Comparison of ENCODE assay signal across 36 mouse cellular contexts in the genomic region with DNA sequence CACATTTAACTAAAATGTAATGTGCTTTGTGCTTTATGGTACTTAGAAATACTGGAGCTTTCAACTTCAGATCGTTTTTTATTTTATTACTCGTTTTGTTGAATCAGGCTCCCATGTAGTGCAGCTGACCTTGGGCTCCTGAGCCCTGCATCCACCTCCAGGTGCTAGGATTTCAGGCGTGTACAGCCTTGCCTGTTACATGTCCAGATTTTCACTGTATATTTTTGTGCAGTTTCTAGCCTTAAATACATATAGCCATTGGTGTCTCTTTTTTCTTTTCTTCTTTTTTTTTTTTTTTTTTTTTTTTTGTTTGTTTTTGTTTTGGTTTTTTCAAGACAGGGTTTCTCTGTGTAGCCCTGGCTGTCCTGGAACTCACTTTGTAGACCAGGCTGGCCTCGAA.
"Had no signal": no experiment of that assay in that cellular context is flagged by ENCODE, and none has a peak within 500 bp of the region (broad histone marks: within the 10 kb centered on the region; RNA-seq: fewer than 3 reads in every experiment).

No protein-coding gene starts in this region.

- H3K27ac ChIP-seq: heart, embryonic 10.5 days; heart, embryonic 13.5 days; heart, embryonic 15.5 days; hindbrain, embryonic 10.5 days; hindbrain, embryonic 12.5 days; hindbrain, embryonic 13.5 days; hindbrain, embryonic 14.5 days; hindbrain, embryonic 15.5 days; hindbrain, postnatal 0 days; intestine, embryonic 15.5 days; kidney, embryonic 15.5 days; kidney, postnatal 0 days; layer of hippocampus, adult 2 months; left cerebral cortex, adult 2 months had no signal

- H3K4me3 ChIP-seq: heart, embryonic 10.5 days; heart, embryonic 12.5 days; heart, embryonic 13.5 days; heart, embryonic 15.5 days; hindbrain, embryonic 10.5 days; hindbrain, embryonic 12.5 days; hindbrain, embryonic 13.5 days; hindbrain, embryonic 15.5 days; intestine, embryonic 15.5 days; kidney, embryonic 15.5 days; layer of hippocampus, adult 2 months; left cerebral cortex, adult 2 months had no signal

- H3K4me2 ChIP-seq: heart, embryonic 11.5 days; heart, embryonic 12.5 days; heart, embryonic 13.5 days; heart, embryonic 15.5 days; hindbrain, embryonic 12.5 days; hindbrain, embryonic 13.5 days; hindbrain, embryonic 14.5 days; hindbrain, embryonic 15.5 days; intestine, embryonic 15.5 days; kidney, embryonic 15.5 days had no signal

- DNase-seq: heart, postnatal 10 days; heart, postnatal 14 days; heart, postnatal 36 days; heart, postnatal 4 days; kidney, adult 11 months; kidney, adult 18-20 months; kidney, adult 2 months; kidney, adult 8-10 months; kidney, adult 9 months; kidney, postnatal 10 days; kidney, postnatal 14 days; kidney, postnatal 25 days; kidney, postnatal 36 days; kidney, postnatal 4 days; layer of hippocampus, adult 9-11 months; layer of hippocampus, postnatal 36 days had no signal

- H3K9ac ChIP-seq: heart, embryonic 12.5 days; heart, embryonic 13.5 days; heart, embryonic 15.5 days; hindbrain, embryonic 12.5 days; hindbrain, embryonic 13.5 days; hindbrain, embryonic 14.5 days; hindbrain, embryonic 15.5 days; intestine, embryonic 15.5 days; kidney, embryonic 15.5 days had no signal

- H3K27me3 ChIP-seq: heart, embryonic 12.5 days; heart, embryonic 13.5 days; heart, embryonic 15.5 days; hindbrain, embryonic 12.5 days; hindbrain, embryonic 13.5 days; hindbrain, embryonic 15.5 days; intestine, embryonic 15.5 days; kidney, embryonic 15.5 days had no signal

- H3K9me3 ChIP-seq: heart, embryonic 10.5 days; heart, embryonic 12.5 days; heart, embryonic 13.5 days; heart, embryonic 15.5 days; hindbrain, embryonic 10.5 days; hindbrain, embryonic 12.5 days; hindbrain, embryonic 13.5 days; hindbrain, embryonic 15.5 days; intestine, embryonic 15.5 days; kidney, embryonic 15.5 days had no signal

- ATAC-seq: hindbrain, embryonic 16.5 days; hindbrain, postnatal 0 days; inflammation-experienced regulatory T-cells, adult 6 months; intestine, embryonic 15.5 days; intestine, embryonic 16.5 days; intestine, postnatal 0 days had no signal

- H3K36me3 ChIP-seq: heart, embryonic 15.5 days; hindbrain, embryonic 13.5 days; hindbrain, embryonic 15.5 days; intestine, embryonic 15.5 days had no signal
